Mouse (Mus musculus): ENCODE results near the gene Gm37240. TPM values are rescaled to one million over a fixed set of nuclear protein-coding genes. Genes with fewer than 3 reads are reported as not detected.
A peak's percentile ranks its signal among the peaks of the same experiment; 100 is the strongest.

Gm37240 gene
- polyA plus RNA-seq, 1 experiment from 2014 or later: 3.3 TPM

GRCm38 (mm10) chr3:84640536-84640935 is 1246.8 kb downstream of the Gm37240 start:
- TF ChIP-seq CTCF (IDR thresholded peaks at IDR 0.05; ENCODE audit: low read depth): no peak
- WGBS: 63% methylated on average over 6 of the region's 6 CpGs
- no peak for ATAC-seq
- H3K4me1 ChIP-seq (replicated peaks; ENCODE audit: control insufficient read depth, insufficient read depth, low read length): 0 out of 2 replicates have a peak, but pooled peaks cover 6% of the 10 kb centered on the region
- no peak overlapping the region for H3K4me3 ChIP-seq (ENCODE audit: low read depth, low read length)
- H3K27ac ChIP-seq (ENCODE audit: low read depth, low read length): no peak overlapping the region
- H3K4me2 ChIP-seq (replicated peaks; ENCODE audit: low read depth): no peak overlapping the region
- H3K9ac ChIP-seq (ENCODE audit: low read depth, low read length): no peak overlapping the region
- no peaks in the 10 kb centered on the region for H3K36me3 ChIP-seq (ENCODE audit: control insufficient read depth, insufficient read depth)
- H3K9me3 ChIP-seq (ENCODE audit: control insufficient read depth): no peaks in the 10 kb centered on the region
- H3K27me3 ChIP-seq (replicated peaks; ENCODE audit: control insufficient read depth, insufficient read depth, low read length): no peaks in the 10 kb centered on the region

GRCm38 (mm10) chr3:84639767-84640500 is 1247.4 kb downstream of the Gm37240 start:
- H3K36me3 ChIP-seq (ENCODE audit: control insufficient read depth, insufficient read depth): no peaks in the 10 kb centered on the region
- 29% methylated on average over 11 of the region's 11 CpGs for WGBS
- no peak overlapping the region for H3K9ac ChIP-seq (ENCODE audit: low read depth, low read length)
- H3K4me1 ChIP-seq (replicated peaks; ENCODE audit: control insufficient read depth, insufficient read depth, low read length): 0 out of 2 replicates have a peak, but pooled peaks cover 6% of the 10 kb centered on the region
- no peaks in the 10 kb centered on the region for H3K9me3 ChIP-seq (ENCODE audit: control insufficient read depth)
- no peak for ATAC-seq
- no peaks in the 10 kb centered on the region for H3K27me3 ChIP-seq (replicated peaks; ENCODE audit: control insufficient read depth, insufficient read depth, low read length)
- H3K27ac ChIP-seq (ENCODE audit: low read depth, low read length): peak overlapping the region; percentile 66; the same call in 1 of the 2 replicates
- TF ChIP-seq CTCF (IDR thresholded peaks at IDR 0.05; ENCODE audit: low read depth): no peak
- no peak overlapping the region for H3K4me3 ChIP-seq (ENCODE audit: low read depth, low read length)
- H3K4me2 ChIP-seq (replicated peaks; ENCODE audit: low read depth): no peak overlapping the region

DNA sequence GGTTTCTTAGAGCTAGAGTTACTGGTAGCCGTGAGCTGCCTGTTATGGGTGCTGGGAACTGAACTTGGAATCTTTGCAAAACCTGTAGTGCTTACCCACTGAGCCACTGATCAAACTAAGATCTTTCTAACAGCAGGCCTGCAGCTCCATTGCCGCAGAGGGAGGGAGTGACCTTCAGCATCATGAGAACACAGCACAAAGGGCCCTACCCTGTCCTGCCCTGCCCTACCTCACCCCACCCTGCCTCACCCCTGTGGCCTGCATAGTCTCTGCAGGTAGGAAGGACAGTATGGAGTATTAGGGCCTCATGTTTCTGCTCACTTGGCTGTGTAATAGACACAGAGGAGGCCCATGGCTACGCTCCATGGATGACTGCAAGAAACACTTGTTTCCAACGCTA is 1248.5 kb downstream of the Gm37240 start:
- WGBS: 48% methylated on average over 4 of the region's 4 CpGs
- ATAC-seq: peak; percentile 92

DNA sequence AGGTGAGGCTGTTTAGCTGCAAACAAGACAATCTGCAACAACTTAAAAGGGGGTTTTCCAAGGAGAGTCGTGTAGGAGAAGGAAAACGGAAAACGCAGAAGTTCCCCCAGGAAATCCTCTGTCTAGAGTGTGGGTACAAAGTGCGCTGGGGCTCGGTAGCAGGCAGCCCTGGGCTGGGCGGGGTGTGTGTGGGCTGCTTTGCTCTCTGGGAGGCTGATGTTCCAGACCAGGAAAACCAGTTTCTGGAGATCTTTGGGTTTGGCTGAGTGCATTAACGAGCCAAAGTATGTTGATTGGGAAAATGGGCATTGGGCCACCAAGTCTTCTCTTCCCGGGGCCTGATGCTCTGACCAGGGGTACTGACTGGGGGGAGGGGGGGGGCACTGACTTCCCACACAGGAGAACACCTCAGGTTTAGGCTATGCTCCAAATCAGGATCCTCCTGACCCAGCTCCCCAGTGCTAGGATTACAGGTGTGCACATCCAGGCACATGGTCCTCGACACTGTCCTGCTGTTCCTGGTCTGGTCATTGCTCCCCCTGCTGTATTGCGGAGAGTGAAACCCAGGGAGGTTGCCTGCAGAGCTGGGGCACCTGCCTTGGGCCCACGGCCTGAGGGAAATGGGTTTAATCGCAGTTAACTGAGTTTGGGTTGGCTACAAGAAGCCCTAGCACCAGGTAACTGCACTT is 1249.3 kb downstream of the Gm37240 start:
- 33% methylated on average over 12 of the region's 12 CpGs for WGBS
- H3K4me2 ChIP-seq (replicated peaks; ENCODE audit: low read depth): peak overlapping the region; percentile 47

More for the DNA sequence above, 1248.5 kb downstream of the Gm37240 start:
- H3K4me3 ChIP-seq (ENCODE audit: low read depth, low read length): no peak overlapping the region
- no peaks in the 10 kb centered on the region for H3K27me3 ChIP-seq (replicated peaks; ENCODE audit: control insufficient read depth, insufficient read depth, low read length)
- no peak overlapping the region for H3K4me2 ChIP-seq (replicated peaks; ENCODE audit: low read depth)
- H3K4me1 ChIP-seq (replicated peaks; ENCODE audit: control insufficient read depth, insufficient read depth, low read length): 0 out of 2 replicates have a peak, but pooled peaks cover 6% of the 10 kb centered on the region
- H3K36me3 ChIP-seq (ENCODE audit: control insufficient read depth, insufficient read depth): no peaks in the 10 kb centered on the region
- H3K27ac ChIP-seq (ENCODE audit: low read depth, low read length): peak overlapping the region; percentile 71
- H3K9me3 ChIP-seq (ENCODE audit: control insufficient read depth): no peaks in the 10 kb centered on the region
- no peak overlapping the region for H3K9ac ChIP-seq (ENCODE audit: low read depth, low read length)
- peak; percentile 44 for TF ChIP-seq CTCF (IDR thresholded peaks at IDR 0.05; ENCODE audit: low read depth)

DNA sequence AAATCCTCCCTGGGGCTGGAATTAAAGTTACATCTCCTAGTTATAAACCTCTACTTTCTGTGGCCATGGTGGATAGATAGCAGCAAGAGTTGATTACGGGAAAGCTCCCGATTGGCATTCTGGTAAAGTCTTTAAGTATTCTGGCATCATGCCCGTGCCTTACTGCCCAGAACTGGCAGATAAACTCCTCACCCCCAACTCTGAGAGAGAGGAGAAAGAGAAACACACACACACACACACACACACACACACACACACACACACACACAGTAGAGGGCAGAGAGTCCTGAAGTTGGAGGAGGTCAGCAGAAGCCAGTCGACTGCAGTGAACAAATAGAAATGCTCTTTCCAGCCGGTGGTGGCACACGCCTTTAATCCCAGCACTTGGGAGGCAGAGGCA is 1250.2 kb downstream of the Gm37240 start:
- Histone ChIP-seq H3K9ac (ENCODE audit: low read depth, low read length) (no peak overlapping the region), H3K4me1 (replicated peaks; ENCODE audit: control insufficient read depth, insufficient read depth, low read length) (0 out of 2 replicates have a peak, but pooled peaks cover 6% of the 10 kb centered on the region), H3K9me3 (ENCODE audit: control insufficient read depth) (no peaks in the 10 kb centered on the region), H3K36me3 (ENCODE audit: control insufficient read depth, insufficient read depth) (no peaks in the 10 kb centered on the region), H3K27ac (ENCODE audit: low read depth, low read length) (peak overlapping the region; percentile 71; the same call in 1 of the 2 replicates), H3K4me2 (replicated peaks; ENCODE audit: low read depth) (no peak overlapping the region), H3K4me3 (ENCODE audit: low read depth, low read length) (no peak overlapping the region), H3K27me3 (replicated peaks; ENCODE audit: control insufficient read depth, insufficient read depth, low read length) (no peaks in the 10 kb centered on the region)
- WGBS: 57% methylated on average over 6 of the region's 6 CpGs
- ATAC-seq: no peak
- no peak for TF ChIP-seq CTCF (IDR thresholded peaks at IDR 0.05; ENCODE audit: low read depth)

More for the DNA sequence above, 1249.3 kb downstream of the Gm37240 start:
- TF ChIP-seq CTCF (IDR thresholded peaks at IDR 0.05; ENCODE audit: low read depth): peak; percentile 34; the same call in 1 of the 2 replicates
- Histone ChIP-seq H3K36me3 (ENCODE audit: control insufficient read depth, insufficient read depth) (no peaks in the 10 kb centered on the region), H3K9ac (ENCODE audit: low read depth, low read length) (no peak overlapping the region), H3K27me3 (replicated peaks; ENCODE audit: control insufficient read depth, insufficient read depth, low read length) (no peaks in the 10 kb centered on the region), H3K4me1 (replicated peaks; ENCODE audit: control insufficient read depth, insufficient read depth, low read length) (0 out of 2 replicates have a peak, but pooled peaks cover 6% of the 10 kb centered on the region), H3K4me3 (ENCODE audit: low read depth, low read length) (no peak overlapping the region), H3K9me3 (ENCODE audit: control insufficient read depth) (no peaks in the 10 kb centered on the region), H3K27ac (ENCODE audit: low read depth, low read length) (peak overlapping the region; percentile 71)
- ATAC-seq: peak; percentile 88

- no peaks in the 10 kb centered on the region for H3K27me3 ChIP-seq (replicated peaks; ENCODE audit: control insufficient read depth, insufficient read depth, low read length)
- 94% methylated on average over 9 of the region's 9 CpGs for WGBS
- no peaks in the 10 kb centered on the region for H3K4me1 ChIP-seq (replicated peaks; ENCODE audit: control insufficient read depth, insufficient read depth, low read length)
- no peak for ATAC-seq
- H3K4me3 ChIP-seq (ENCODE audit: low read depth, low read length): no peak overlapping the region
- TF ChIP-seq CTCF (IDR thresholded peaks at IDR 0.05; ENCODE audit: low read depth): no peak
- no peaks in the 10 kb centered on the region for H3K9me3 ChIP-seq (ENCODE audit: control insufficient read depth)
- H3K9ac ChIP-seq (ENCODE audit: low read depth, low read length): no peak overlapping the region
- H3K4me2 ChIP-seq (replicated peaks; ENCODE audit: low read depth): no peak overlapping the region
- H3K36me3 ChIP-seq (ENCODE audit: control insufficient read depth, insufficient read depth): no peaks in the 10 kb centered on the region
- H3K27ac ChIP-seq (ENCODE audit: low read depth, low read length): no peak overlapping the region
Observed at GRCm38 (mm10) chr3:84631586-84631985, 1255.7 kb downstream of the Gm37240 start.

Data from intestine, postnatal 0 days (tissue).